Mouse (Mus musculus) layer of hippocampus, postnatal 10 days (tissue): ENCODE results near the gene Fbxl2. TPM values are rescaled to one million over a fixed set of nuclear protein-coding genes. Genes with fewer than 3 reads are reported as not detected.
"Not testable (repeated sequence)": the region's sequence is repeated elsewhere in the genome, so short reads cannot be mapped to it uniquely, and the experiment has no call there.

Experiments used
- DNase-seq, 2 experiments: peaks; one replicate each; pipeline ENCODE4 v3.0.0; 2021; ENCODE audit warnings: low spot score in 2 of 2
- long read RNA-seq: library from polyadenylated mRNA; stranded (forward); transcript quantifications from one replicate; pipeline ENCODE4 v2.0.0, GENCODE M21; 2023
- total RNA-seq, 2 experiments: library from RNA; stranded (reverse); gene quantifications; 2 replicates each; pipeline ENCODE4 v1.2.3; 2021

Fbxl2 gene
- total RNA-seq, result 10 to 100 TPM; 29.9 to 31.9 TPM
- long read RNA-seq, transcript Fbxl2-201 (15 exons, 3,464 nt), result major isoform, 30 of 56 reads
- long read RNA-seq, partial matches to known transcripts, result 3 of 56 reads
- long read RNA-seq, other reads (novel, unspliced or antisense), result 23 of 56 reads

GRCm38 (mm10) chr9:114046028-114046427 lies at the start of gene Fbxl2:
Gene Fbxl2 (minus strand): TSS chr9:114046191.
- DNase-seq, result no peak

DNA sequence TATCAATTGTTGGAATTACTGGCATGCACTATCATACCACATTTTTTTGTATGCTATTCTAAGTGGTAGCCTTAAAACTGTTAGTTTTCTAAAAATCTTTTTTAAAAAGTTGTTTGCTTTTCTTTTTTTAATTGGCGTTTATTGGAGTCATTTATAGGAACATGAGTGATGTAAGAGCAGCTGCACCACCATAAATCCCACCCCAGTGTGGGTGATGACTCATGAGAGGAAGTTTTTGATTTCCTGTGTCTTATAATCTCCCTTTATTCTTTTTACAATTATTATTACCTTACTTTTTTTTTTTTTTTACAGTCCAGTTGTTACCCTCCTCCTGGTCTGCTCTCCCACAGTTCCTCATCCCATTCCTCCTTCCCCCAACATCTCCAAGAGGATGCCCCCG lies 48.9 kb upstream of the Fbxl2 start:
- DNase-seq, result no peak

GRCm38 (mm10) chr9:114092188-114092587 lies 46.2 kb upstream of the Fbxl2 start:
- DNase-seq, result peak; percentile 23 to 40

DNA sequence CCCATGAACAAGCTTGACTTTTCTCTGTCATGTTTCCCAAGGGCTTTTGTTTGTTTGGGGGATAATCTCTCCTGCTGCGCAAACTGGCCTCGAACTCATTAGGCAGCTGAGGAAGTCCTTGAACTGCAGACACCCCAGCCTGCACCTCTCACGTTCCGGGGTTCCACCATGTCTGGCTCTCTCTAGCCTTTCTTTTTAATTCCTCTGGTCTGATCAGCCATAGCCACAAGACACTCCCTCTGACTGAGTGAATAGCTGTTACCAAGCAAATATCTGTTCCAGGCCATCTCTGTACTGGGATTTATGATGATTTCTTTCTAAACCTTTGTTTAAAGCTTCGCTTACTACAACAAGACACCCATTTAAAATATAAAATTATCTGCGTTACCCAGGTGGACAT lies 42.9 kb upstream of the Fbxl2 start:
- DNase-seq, result not testable (repeated sequence)

DNA sequence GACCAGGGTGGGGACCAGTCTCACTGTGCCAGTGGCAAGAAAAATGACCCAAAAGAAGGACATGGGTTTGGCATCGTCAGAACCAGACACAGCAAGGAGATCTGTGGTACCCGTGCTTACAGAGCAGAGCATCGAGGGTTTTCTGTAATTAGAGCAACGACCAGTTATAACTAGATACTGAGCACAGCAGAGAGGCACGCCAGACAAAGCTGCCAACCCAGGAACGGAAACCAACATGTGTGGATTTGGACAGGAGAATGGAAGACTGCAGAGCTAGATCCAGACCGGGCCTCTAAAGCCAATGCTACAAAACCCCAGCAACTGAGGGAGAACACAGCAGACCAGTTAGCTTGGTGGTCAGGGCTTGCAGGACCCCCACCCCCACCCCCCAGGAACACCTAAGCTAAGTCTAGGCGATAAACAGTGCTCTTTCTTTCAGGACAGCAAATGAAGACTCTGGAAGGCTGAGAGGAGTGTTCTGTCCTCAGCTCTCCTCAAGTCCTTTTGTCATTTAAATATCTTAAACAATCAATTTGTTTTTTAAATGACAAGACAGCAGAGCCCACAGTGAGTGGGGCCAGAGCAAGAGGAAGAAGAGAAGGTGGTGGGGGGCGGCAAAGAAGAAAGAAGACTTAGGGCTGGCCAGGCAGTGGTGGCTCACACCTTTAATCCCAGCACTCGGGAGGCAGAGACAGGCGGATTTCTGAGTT lies 41.3 kb upstream of the Fbxl2 start:
- DNase-seq, result peak in 1 of 2 experiments; percentile 23

GRCm38 (mm10) chr9:114086422-114086821 lies 40.4 kb upstream of the Fbxl2 start:
- no peak for DNase-seq

- peak in 1 of 2 experiments; percentile 13 for DNase-seq
Observed at GRCm38 (mm10) chr9:114073681-114074080, 27.7 kb upstream of the Fbxl2 start.

DNA sequence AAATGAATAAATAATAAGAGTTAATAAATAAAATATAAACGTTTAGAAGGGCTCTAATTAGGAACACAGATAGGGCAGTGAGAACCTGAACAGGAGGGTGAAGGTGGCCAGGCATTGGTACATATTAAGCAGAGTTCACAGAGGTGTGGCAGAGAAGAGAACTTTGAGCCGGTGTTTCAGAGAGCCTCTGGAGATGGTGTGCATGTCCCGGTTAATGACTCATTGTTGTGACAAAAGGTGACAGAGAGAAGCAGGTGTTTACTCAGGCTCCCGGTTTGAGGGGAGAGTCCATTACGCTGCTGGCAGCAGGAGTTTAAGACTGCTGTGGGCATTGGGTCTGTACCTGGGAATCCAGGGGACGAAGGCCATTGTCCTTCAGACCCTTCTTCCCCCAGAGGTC lies 23.4 kb upstream of the Fbxl2 start:
- DNase-seq, result no peak

- no peak for DNase-seq
Observed at GRCm38 (mm10) chr9:114068494-114069053, 22.6 kb upstream of the Fbxl2 start.

- peak; percentile 10 to 30 for DNase-seq
Observed at GRCm38 (mm10) chr9:114057090-114057796, 11.3 kb upstream of the Fbxl2 start, which contains the start of gene Susd5. Gene Susd5 (plus strand): TSS chr9:114057140.

DNA sequence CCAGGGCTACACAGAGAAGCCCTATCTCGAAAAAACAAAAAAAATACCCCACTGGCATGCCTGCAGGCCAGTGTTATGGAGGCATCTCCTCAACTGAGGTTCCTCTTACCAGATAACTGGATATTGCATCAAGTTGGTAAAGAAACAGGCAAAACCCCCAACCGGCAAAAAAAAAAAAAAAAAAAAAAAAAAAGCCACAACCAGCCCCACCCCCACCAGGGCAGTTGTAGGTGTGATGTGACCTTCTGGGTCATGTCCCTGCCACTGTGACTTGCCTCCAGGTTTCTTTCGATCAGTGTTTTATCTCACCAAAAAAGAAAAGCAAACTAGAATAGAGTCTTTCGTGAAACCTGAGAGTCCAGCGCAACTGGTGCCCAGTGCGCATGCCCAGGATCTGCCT lies 6.9 kb upstream of the Fbxl2 start:
- DNase-seq, result no peak

GRCm38 (mm10) chr9:114052031-114052430 lies 6.0 kb upstream of the Fbxl2 start:
- DNase-seq, result no peak

DNA sequence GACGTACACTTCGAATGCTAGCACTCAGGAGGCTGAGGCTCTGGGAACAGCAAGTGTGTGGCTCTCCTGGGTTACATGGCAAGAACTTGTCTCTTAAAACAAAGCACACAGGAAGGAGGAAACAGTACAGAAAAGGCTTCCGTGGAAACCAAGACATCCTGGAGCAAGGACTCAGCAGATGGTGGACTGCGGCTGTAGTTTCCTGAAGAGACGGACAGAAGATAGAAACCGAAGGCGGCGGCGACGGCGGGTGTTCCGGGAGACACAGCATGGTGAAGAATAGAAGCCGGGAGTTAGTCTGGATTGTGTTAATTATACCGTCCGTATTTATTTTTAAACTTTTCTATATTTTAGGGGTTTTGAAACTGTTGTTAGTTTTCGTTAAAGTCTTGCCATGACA lies 4.8 kb upstream of the Fbxl2 start:
- no peak for DNase-seq

- DNase-seq, result no peak
Observed at GRCm38 (mm10) chr9:114050106-114050505, 4.1 kb upstream of the Fbxl2 start.

- no peak for DNase-seq
Observed at GRCm38 (mm10) chr9:114046676-114047075, 685 bp upstream of the Fbxl2 start.

DNA sequence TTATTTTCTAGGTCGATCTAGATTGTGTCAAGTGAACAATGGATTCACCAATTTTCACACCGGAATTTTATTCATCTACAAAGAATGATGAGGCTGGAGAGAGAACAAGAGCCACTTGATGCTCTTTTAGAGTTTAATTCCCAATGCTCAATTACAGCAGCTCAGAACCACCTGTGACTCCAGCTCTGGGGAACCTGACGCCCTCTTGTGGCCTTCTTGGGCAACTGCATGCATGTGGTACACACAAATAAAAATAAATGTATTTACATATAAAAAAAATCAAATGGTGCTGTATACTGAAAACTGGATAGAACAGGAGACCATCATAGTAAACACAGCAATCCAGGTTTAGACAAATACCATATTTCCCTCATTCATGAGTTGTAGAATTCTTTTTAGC lies 1.5 kb downstream of the Fbxl2 start:
- no peak for DNase-seq

GRCm38 (mm10) chr9:114042490-114042889 lies 3.5 kb downstream of the Fbxl2 start:
- DNase-seq, result peak; percentile 26 to 41

DNA sequence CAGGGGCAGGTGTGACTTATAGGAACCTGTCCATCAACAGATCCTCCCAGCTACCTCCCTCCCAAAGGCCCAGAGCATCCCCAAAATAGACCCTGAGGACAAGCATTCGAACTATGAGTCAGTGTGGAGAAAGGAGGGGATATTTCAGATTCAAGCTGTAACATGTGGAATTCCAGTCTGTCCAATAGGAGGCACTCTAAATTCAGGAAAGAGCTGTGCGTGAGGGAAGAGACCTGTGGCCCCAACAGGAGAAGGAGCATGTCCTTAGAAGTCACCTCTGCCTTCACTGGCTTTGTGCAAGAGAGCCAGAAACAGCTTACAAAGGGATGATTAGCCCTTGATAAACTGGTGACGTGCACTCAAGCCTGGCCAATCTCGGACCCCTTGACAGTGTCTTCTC lies 5.0 kb downstream of the Fbxl2 start:
- no peak for DNase-seq

- peak; percentile 77 to 84 for DNase-seq
Observed at GRCm38 (mm10) chr9:114026261-114026934, 19.6 kb downstream of the Fbxl2 start.

GRCm38 (mm10) chr9:114025846-114026245 lies 20.1 kb downstream of the Fbxl2 start:
- no peak for DNase-seq

DNA sequence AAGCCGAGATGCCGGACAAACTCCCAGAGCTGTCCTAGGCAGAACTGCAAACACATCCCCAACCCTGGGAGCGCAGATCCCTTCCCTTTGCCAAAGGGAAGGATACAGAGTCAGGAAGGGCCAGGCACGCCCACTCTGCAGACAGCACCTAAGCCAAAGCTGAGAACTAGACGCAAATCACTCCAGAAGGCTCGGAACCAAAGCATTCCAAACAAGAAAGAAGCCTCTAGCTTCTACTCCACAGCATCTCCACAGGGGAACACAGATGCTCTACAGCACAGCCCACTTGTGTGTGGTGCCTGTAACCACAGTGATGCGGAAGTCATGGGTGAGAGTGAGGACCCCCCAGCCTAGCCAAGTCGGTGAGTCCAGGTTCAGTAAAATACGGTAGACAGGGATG lies 20.8 kb downstream of the Fbxl2 start:
- no peak for DNase-seq

DNA sequence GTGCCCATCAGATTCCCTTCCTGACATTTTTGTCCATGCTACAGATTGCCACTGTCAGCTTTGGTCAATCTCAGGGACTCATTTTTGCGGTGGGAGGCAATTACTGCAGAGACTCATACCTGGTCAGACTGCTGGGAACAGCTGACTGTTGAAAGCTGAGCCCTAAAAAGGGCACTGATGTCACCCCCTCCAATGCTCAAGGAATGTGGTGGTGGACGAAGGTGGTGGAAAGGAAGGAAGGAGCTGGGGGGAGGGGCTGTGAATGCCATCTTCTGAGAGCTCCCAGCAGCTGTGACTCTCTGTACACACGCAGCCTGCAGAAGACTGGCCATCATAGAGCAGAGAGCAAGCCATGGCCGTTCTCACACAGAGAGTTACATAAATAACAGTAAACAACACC lies 23.9 kb downstream of the Fbxl2 start:
- DNase-seq, result no peak
